Mouse (Mus musculus) ES-Bruce4 (cell line): ENCODE results near the gene 6430571L13Rik. TPM values are rescaled to one million over a fixed set of nuclear protein-coding genes. Genes with fewer than 3 reads are reported as not detected.
A peak's percentile ranks its signal among the peaks of the same experiment; 100 is the strongest.

Experiments
- H3K27ac ChIP-seq: 2 replicates; pipeline ENCODE4 v1.5.1; 2012; ENCODE audit warnings: low read length, inconsistent platforms; ENCODE audit not compliant: insufficient read depth
- H3K27me3 ChIP-seq: 2 replicates; pipeline ENCODE4 v1.6.1; 2012; ENCODE audit warnings: mild to moderate bottlenecking, low read length, inconsistent platforms; ENCODE audit not compliant: control insufficient read depth, poor library complexity, insufficient read depth, severe bottlenecking
- H3K36me3 ChIP-seq: 2 replicates; pipeline ENCODE4 v1.6.1; 2012; ENCODE audit warnings: inconsistent platforms, mild to moderate bottlenecking, low read length, moderate library complexity; ENCODE audit not compliant: control insufficient read depth, poor library complexity, insufficient read depth, severe bottlenecking
- H3K4me1 ChIP-seq: one replicate; pipeline ENCODE4 v1.8.1; 2011; ENCODE audit warnings: low read length; ENCODE audit not compliant: control insufficient read depth, insufficient read depth
- H3K4me3 ChIP-seq: 2 replicates; pipeline ENCODE4 v1.5.1; 2011; ENCODE audit warnings: low read depth, mild to moderate bottlenecking, low read length
- H3K9ac ChIP-seq: 2 replicates; pipeline ENCODE4 v1.6.1; 2012; ENCODE audit warnings: low read depth, mild to moderate bottlenecking, inconsistent platforms; ENCODE audit not compliant: poor library complexity, severe bottlenecking
- H3K9me3 ChIP-seq: replicated peaks from 2 replicates; pipeline ENCODE4 v1.6.1; 2012; ENCODE audit warnings: mild to moderate bottlenecking, low read length, inconsistent platforms; ENCODE audit not compliant: control insufficient read depth, poor library complexity, insufficient read depth, severe bottlenecking
- CTCF ChIP-seq: IDR thresholded peaks from one replicate; pipeline ENCODE4 v1.8.1; 2011; ENCODE audit warnings: low read depth, low read length
- EP300 ChIP-seq: IDR thresholded peaks from 2 replicates; pipeline ENCODE4 v1.6.1; 2011; ENCODE audit warnings: low read depth, low read length; ENCODE audit not compliant: insufficient read depth
- POLR2A ChIP-seq: IDR thresholded peaks from one replicate; pipeline ENCODE4 v1.8.1; 2011; ENCODE audit warnings: low read length; ENCODE audit not compliant: insufficient read depth
- polyA plus RNA-seq: library from polyadenylated mRNA; stranded (reverse); fragments of >200 nt; gene quantifications from 2 replicates; pipeline ENCODE4 v1.2.4, GENCODE M21; 2011; ENCODE audit warnings: low read depth; ENCODE audit not compliant: missing spikeins, insufficient read depth, insufficient read length

6430571L13Rik gene
- polyA plus RNA-seq, 1 experiment: 0.30 TPM

DNA sequence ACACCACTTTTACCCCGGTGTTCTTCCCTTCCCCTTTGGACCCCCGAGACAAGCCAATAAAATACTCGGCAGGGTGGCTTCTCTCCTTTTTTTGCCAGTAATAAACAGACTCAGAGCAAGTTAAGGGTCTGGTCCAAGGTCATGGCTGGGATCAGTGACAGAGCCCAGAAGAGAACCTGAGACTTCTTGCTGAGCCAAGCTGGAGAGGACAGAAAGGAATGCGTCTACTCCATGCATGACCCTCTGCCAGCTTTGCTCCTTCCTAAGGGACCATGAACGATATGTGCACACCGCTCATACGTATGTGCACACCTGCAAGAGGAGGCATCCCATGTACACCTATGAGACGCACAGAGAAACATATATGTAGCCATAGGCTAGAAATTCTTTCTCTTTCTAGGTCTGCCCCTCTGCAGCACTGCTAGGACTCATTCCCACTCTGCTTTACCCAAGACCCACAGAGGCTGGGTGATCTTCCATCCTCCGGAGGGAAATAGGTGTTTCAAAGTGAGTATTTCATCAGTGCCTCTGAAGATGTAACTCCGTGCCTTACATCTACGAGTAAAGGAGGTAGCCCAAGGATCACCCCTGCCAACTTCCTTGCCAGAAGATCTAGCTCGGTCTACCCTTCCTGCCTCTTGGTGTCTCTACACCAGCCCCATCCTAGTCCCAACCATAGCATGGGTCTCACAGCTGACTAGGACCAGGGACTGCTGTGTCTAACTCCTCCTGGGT is 676 bp downstream of the 6430571L13Rik start:
- no peaks in the 10 kb centered on the region for H3K36me3 ChIP-seq
- TF ChIP-seq POLR2A (no peak), CTCF (no peak), EP300 (no peak)
- no peaks in the 10 kb centered on the region for H3K4me1 ChIP-seq
- H3K9me3 ChIP-seq: no peaks in the 10 kb centered on the region
- peaks cover 2% of the 10 kb centered on the region; the same call in 1 of the 2 replicates for H3K27me3 ChIP-seq
- H3K4me3 ChIP-seq: peak overlapping the region; percentile 71
- H3K9ac ChIP-seq: peak overlapping the region; percentile 53
- no peak overlapping the region for H3K27ac ChIP-seq

DNA sequence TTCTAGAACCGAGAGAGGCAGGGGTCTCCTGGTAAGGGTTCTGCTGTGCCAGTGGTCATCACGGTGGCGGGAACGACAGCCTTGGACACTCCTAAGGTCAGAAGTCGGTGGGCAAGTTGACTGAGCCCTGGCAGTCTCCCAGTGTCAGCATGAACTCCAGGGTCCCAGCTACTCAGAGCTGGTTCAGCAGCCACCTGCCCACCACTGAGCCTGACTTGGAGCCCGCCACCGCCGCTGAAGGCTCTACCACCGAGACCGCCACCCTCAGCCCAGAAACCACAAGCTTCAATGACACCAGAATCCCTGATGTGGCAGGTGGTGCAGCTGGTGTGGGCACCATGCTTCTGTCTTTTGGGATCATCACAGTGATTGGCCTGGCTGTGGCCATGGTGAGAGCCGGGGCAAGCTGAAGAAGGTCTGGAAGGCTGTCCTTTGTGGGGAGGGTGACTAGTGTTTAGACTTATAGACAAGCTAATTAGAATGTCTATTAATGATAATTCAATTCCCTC is 1.9 kb downstream of the 6430571L13Rik start:
- H3K4me3 ChIP-seq: no peak overlapping the region
- no peaks in the 10 kb centered on the region for H3K9me3 ChIP-seq
- peaks cover 2% of the 10 kb centered on the region; the same call in 1 of the 2 replicates for H3K27me3 ChIP-seq
- no peak for TF ChIP-seq EP300
- TF ChIP-seq POLR2A: no peak
- no peak for TF ChIP-seq CTCF
- H3K36me3 ChIP-seq: no peaks in the 10 kb centered on the region
- no peaks in the 10 kb centered on the region for H3K4me1 ChIP-seq
- no peak overlapping the region for H3K27ac ChIP-seq
- H3K9ac ChIP-seq: no peak overlapping the region

DNA sequence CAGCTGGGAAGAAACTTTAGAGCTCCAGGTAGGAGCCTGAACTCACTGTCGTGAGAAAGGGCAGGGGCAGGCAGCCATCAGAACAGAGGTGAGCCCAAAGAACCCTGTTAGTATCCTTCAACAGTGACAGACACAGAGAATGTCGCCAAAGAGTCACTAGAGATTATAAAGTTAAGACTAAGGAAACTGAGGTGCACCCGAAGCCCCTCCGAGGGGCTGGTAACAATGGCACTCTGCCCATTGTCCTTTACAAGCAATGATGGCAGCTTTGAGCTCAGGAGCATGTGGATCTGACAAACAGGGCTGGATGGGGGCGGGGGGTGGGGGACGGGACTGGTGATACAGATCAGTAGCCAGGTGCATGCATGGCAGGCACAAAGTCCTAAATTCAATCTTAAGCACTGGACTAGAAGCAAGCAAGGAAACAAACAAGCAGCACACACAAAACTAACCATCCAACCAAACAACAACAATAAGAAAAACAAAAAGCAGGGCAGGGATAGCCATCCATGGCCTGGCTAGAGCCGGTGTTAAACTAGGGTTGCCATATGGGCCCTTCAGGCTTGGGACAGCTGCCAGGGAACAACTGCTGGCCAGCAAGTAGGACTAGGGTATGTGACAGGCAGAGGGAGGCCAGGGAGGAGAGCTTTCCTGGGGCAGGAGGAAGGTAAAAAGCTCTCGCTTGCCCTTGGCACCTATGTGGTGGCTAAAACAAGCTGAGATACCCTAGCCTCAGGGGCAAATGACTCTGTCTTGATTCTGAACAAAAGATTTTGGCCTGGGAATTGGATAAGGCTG is 2.9 kb downstream of the 6430571L13Rik start:
- H3K9me3 ChIP-seq: no peaks in the 10 kb centered on the region
- H3K4me1 ChIP-seq: no peaks in the 10 kb centered on the region
- no peaks in the 10 kb centered on the region for H3K36me3 ChIP-seq
- H3K4me3 ChIP-seq: no peak overlapping the region
- no peak overlapping the region for H3K27ac ChIP-seq
- peaks cover 2% of the 10 kb centered on the region; the same call in 1 of the 2 replicates for H3K27me3 ChIP-seq
- no peak overlapping the region for H3K9ac ChIP-seq
- no peak for TF ChIP-seq EP300
- no peak for TF ChIP-seq CTCF
- TF ChIP-seq POLR2A: no peak

DNA sequence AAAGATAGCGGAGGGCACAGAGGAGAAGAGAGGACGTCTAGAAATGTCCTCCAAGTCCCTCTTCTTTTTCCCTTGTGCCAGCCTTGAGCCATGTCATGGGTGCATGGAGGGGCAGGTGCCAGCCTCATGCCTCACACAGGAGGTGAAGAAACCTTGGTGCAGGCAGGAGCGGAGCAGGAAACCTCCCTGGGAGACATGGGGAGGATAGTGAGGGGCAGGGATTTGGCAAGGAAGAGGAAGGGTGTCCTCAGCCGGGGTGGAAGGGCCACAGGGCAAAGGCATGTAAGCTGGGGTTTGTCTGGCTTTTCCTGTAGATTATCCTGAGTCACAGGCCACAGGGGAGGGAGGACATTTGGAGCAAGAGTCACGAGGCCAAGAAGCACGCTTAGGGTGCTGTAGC is 3.6 kb downstream of the 6430571L13Rik start:
- Histone ChIP-seq H3K4me1 (no peaks in the 10 kb centered on the region), H3K4me3 (no peak overlapping the region), H3K27ac (no peak overlapping the region), H3K9ac (no peak overlapping the region), H3K27me3 (peaks cover 2% of the 10 kb centered on the region; the same call in 1 of the 2 replicates), H3K36me3 (no peaks in the 10 kb centered on the region), H3K9me3 (no peaks in the 10 kb centered on the region)
- TF ChIP-seq EP300 (no peak), CTCF (no peak), POLR2A (no peak)

DNA sequence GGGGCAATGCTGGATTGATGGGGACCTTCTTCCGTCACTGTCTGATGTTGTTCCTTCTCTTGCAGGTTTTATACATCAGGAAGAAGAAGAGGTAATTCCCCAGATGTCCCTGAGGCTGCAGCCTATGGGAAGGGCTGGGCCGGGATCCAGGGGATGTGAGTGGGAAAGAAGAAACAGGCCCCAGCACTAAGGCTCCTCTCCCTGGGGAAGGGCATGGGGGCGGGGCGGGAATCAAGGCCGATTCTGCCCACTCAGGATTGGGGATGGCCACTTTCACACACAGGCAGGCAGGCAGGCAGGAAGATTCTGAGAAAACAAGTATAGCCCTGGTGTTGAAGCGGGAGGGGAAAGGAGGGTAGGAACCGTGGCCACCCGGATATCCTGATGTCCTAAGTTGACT is 5.7 kb downstream of the 6430571L13Rik start:
- peaks cover 2% of the 10 kb centered on the region; the same call in 1 of the 2 replicates for H3K27me3 ChIP-seq
- no peaks in the 10 kb centered on the region for H3K9me3 ChIP-seq
- TF ChIP-seq CTCF: no peak
- TF ChIP-seq POLR2A: no peak
- TF ChIP-seq EP300: no peak
- H3K4me1 ChIP-seq: peaks cover 2% of the 10 kb centered on the region
- H3K36me3 ChIP-seq: no peaks in the 10 kb centered on the region
- H3K9ac ChIP-seq: no peak overlapping the region
- H3K27ac ChIP-seq: no peak overlapping the region
- H3K4me3 ChIP-seq: no peak overlapping the region
